ENCODE assay signal across 8 mouse cellular contexts in genomic region chr15:88890751-88891675, GRCm38 (mm10). TPM values are rescaled to one million over a fixed set of nuclear protein-coding genes. Genes with fewer than 3 reads are reported as not detected.
DNase-seq lines count a peak whose midpoint lies in the region; ATAC-seq and TF ChIP-seq lines count a peak whose summit lies in the region.

No protein-coding gene starts in this region.

- DNase-seq in ovary, adult 18-20 months (ENCODE audit: low spot score): peak; percentile 82
- DNase-seq in ovary, postnatal 10 days (ENCODE audit: low spot score): no peak
- DNase-seq in heart, adult 9 months (ENCODE audit: low spot score in 2 of 2): peak; percentile 32
- peak; percentile 91 for DNase-seq in kidney, adult 8-10 months
- peak; percentile 80 for DNase-seq in limb, embryonic 14.5 days (ENCODE audit: low spot score)
- DNase-seq in spleen, postnatal 14 days (ENCODE audit: low spot score in 2 of 2): peak; percentile 25 to 27

- peak; percentile 75; the same call in 1 of the 2 replicates for ATAC-seq in embryonic facial prominence, embryonic 12.5 days (ENCODE audit: insufficient number of reproducible peaks, insufficient read depth, low FRiP score, low TSS enrichment)
- peak; percentile 87 for ATAC-seq in limb, embryonic 14.5 days (ENCODE audit: low FRiP score, low read depth)
- peak; percentile 96 for ATAC-seq in midbrain, embryonic 15.5 days (replicated peaks)

- no peak overlapping the region for H3K27ac ChIP-seq in embryonic facial prominence, embryonic 12.5 days
- no peak overlapping the region for H3K27ac ChIP-seq in limb, embryonic 14.5 days (replicated peaks; ENCODE audit: low read depth, low read length)
- H3K27ac ChIP-seq in midbrain, embryonic 15.5 days: peak overlapping the region; percentile 62

- H3K27me3 ChIP-seq in embryonic facial prominence, embryonic 12.5 days: no peaks in the 10 kb centered on the region
- H3K27me3 ChIP-seq in limb, embryonic 14.5 days (ENCODE audit: control insufficient read depth, insufficient read depth, low read length): no peaks in the 10 kb centered on the region
- 0 out of 2 replicates have a peak, but pooled peaks cover 5% of the 10 kb centered on the region for H3K27me3 ChIP-seq in midbrain, embryonic 15.5 days (replicated peaks)

- H3K4me3 ChIP-seq in embryonic facial prominence, embryonic 12.5 days: peak overlapping the region; percentile 46
- H3K4me3 ChIP-seq in limb, embryonic 14.5 days (replicated peaks; ENCODE audit: low read length): peak overlapping the region; percentile 46
- peak overlapping the region; percentile 51 for H3K4me3 ChIP-seq in midbrain, embryonic 15.5 days

- no peaks in the 10 kb centered on the region for H3K9me3 ChIP-seq in embryonic facial prominence, embryonic 12.5 days
- H3K9me3 ChIP-seq in limb, embryonic 14.5 days (ENCODE audit: control insufficient read depth, low read length): no peaks in the 10 kb centered on the region
- H3K9me3 ChIP-seq in midbrain, embryonic 15.5 days: no peaks in the 10 kb centered on the region

- no peak for TF ChIP-seq POLR2A in limb, embryonic 14.5 days (IDR thresholded peaks at IDR 0.05; ENCODE audit: borderline replicate concordance, extremely low read depth, insufficient read depth, insufficient read length)

- H3K4me2 ChIP-seq in embryonic facial prominence, embryonic 12.5 days (replicated peaks): peak overlapping the region; percentile 79
- H3K4me2 ChIP-seq in limb, embryonic 14.5 days (replicated peaks; ENCODE audit: low read depth, low read length, severe bottlenecking): peak overlapping the region; percentile 91
- H3K4me2 ChIP-seq in midbrain, embryonic 15.5 days: peak overlapping the region; percentile 96

- no peaks in the 10 kb centered on the region for H3K4me1 ChIP-seq in embryonic facial prominence, embryonic 12.5 days
- H3K4me1 ChIP-seq in limb, embryonic 14.5 days (ENCODE audit: control insufficient read depth, insufficient read depth, low read length): 0 out of 2 replicates have a peak, but pooled peaks cover 5% of the 10 kb centered on the region
- H3K4me1 ChIP-seq in midbrain, embryonic 15.5 days: peaks cover 11% of the 10 kb centered on the region

- 1% methylated on average over 36 of the region's 41 CpGs for WGBS in embryonic facial prominence, embryonic 12.5 days
- WGBS in limb, embryonic 14.5 days: 2% methylated on average over 31 of the region's 41 CpGs
- under 1% methylated on average over 40 of the region's 41 CpGs for WGBS in midbrain, embryonic 15.5 days

- no peaks in the 10 kb centered on the region for H3K36me3 ChIP-seq in embryonic facial prominence, embryonic 12.5 days
- H3K36me3 ChIP-seq in limb, embryonic 14.5 days (ENCODE audit: control insufficient read depth, insufficient read depth, low read length): no peaks in the 10 kb centered on the region
- no peaks in the 10 kb centered on the region for H3K36me3 ChIP-seq in midbrain, embryonic 15.5 days (replicated peaks)

- peak overlapping the region; percentile 58 for H3K9ac ChIP-seq in embryonic facial prominence, embryonic 12.5 days
- H3K9ac ChIP-seq in limb, embryonic 14.5 days (ENCODE audit: low read depth, low read length, severe bottlenecking): peak overlapping the region; percentile 56
- peak overlapping the region; percentile 57 for H3K9ac ChIP-seq in midbrain, embryonic 15.5 days

RNA-seq across cellular contexts. Expression of gene Pim3, which starts 29.0 kb away (rescaled TPM):
- 50.6 and 56.9 TPM in 2 replicates for polyA plus RNA-seq in embryonic facial prominence, embryonic 12.5 days (2016; fragmentation: Nextera tagmentation; extraction: Ambion mirVana)
- polyA plus RNA-seq in limb, embryonic 14.5 days (2012; rRNA removed): 15.2 and 20.6 TPM in 2 replicates
- 38.1 and 47.8 TPM in 2 replicates for polyA plus RNA-seq in limb, embryonic 14.5 days (2014; fragmentation: Nextera tagmentation; extraction: Ambion mirVana)
- polyA plus RNA-seq in midbrain, embryonic 15.5 days (2015; fragmentation: Nextera tagmentation; extraction: Ambion mirVana): 69.0 and 72.4 TPM in 2 replicates
